Mouse (Mus musculus): ENCODE results near the gene Tfpi2. TPM values are rescaled to one million over a fixed set of nuclear protein-coding genes. Genes with fewer than 3 reads are reported as not detected.

The Tfpi2 gene
- polyA plus RNA-seq, 1 experiment from 2014 or later = 4.0 TPM

DNA sequence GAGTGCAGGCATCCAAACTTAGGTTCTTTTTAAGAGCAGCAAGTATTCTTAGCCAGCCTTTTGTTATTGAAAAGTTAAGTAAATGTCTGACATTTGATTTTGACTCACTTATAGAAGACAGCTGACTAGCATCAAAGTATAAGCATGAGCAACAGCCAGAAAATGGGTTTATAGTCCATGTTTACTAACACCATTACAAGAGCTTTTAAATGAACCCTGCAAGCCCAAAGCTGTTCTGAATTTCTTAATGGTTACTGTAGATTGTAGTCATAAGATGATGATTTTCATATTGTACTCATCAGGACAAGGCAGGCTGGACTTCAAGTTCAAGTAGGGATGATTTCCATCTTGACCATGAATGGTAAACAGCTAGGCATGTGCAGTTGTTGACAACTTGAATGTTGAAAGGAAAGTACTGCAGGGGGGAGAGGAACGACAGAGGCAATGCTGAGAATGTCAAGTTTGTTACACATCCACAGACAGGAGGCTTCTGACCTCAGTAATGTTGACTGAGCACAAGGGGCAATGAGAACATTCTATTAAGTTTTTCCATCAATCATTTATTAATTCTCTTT, 52.5 kb downstream of the Tfpi2 start:
- Histone ChIP-seq H3K4me1 (ENCODE audit: control insufficient read depth, insufficient read depth, low read length) (peaks cover 5% of the 10 kb centered on the region), H3K27ac (ENCODE audit: low read depth, low read length) (no peak overlapping the region), H3K9ac (ENCODE audit: low read depth, low read length) (no peak overlapping the region), H3K9me3 (replicated peaks; ENCODE audit: control insufficient read depth, low read length) (no peaks in the 10 kb centered on the region), H3K36me3 (ENCODE audit: control insufficient read depth, insufficient read depth, low read length) (no peaks in the 10 kb centered on the region), H3K4me2 (no peak overlapping the region), H3K4me3 (ENCODE audit: low read depth, low read length) (no peak overlapping the region), H3K27me3 (ENCODE audit: control insufficient read depth, insufficient read depth, low read length) (no peaks in the 10 kb centered on the region)
- WGBS (ENCODE audit: insufficient replicate concordance) = 27% methylated on average over 1 of the region's 1 CpGs
- no peak for ATAC-seq (replicated peaks; ENCODE audit: insufficient number of reproducible peaks, low FRiP score, low TSS enrichment)

DNA sequence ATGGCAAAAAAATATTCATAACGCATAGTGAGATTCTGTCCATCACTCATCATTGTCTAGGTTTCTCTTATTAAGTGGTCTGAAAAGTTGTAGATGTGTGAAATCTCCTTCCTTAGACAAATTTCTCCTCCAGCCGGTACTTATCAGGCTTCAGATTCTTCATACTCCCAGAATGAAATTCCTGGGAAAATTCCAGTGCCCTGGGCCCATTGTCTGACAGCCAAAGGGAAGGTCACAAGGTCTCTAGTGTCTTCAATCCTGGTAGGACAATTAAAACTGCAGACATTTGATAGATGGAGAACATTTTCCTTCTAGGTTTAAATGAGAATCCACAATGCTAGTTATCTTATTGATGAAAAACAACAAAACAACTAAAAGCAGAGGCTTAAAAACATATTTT, 53.1 kb downstream of the Tfpi2 start:
- WGBS (ENCODE audit: insufficient replicate concordance) = 41% methylated on average over 2 of the region's 2 CpGs
- Histone ChIP-seq H3K9ac (ENCODE audit: low read depth, low read length) (no peak overlapping the region), H3K4me1 (ENCODE audit: control insufficient read depth, insufficient read depth, low read length) (peaks cover 5% of the 10 kb centered on the region), H3K27me3 (ENCODE audit: control insufficient read depth, insufficient read depth, low read length) (no peaks in the 10 kb centered on the region), H3K4me3 (ENCODE audit: low read depth, low read length) (no peak overlapping the region), H3K9me3 (replicated peaks; ENCODE audit: control insufficient read depth, low read length) (no peaks in the 10 kb centered on the region), H3K4me2 (no peak overlapping the region), H3K27ac (ENCODE audit: low read depth, low read length) (no peak overlapping the region), H3K36me3 (ENCODE audit: control insufficient read depth, insufficient read depth, low read length) (no peaks in the 10 kb centered on the region)
- no peak for ATAC-seq (replicated peaks; ENCODE audit: insufficient number of reproducible peaks, low FRiP score, low TSS enrichment)

GRCm38 (mm10) chr6:3935048-3935447, 53.7 kb downstream of the Tfpi2 start:
- Histone ChIP-seq H3K36me3 (ENCODE audit: control insufficient read depth, insufficient read depth, low read length) (no peaks in the 10 kb centered on the region), H3K9ac (ENCODE audit: low read depth, low read length) (no peak overlapping the region), H3K4me2 (peak overlapping the region; percentile 17; the same call in 1 of the 2 replicates), H3K4me3 (ENCODE audit: low read depth, low read length) (no peak overlapping the region), H3K9me3 (replicated peaks; ENCODE audit: control insufficient read depth, low read length) (no peaks in the 10 kb centered on the region), H3K4me1 (ENCODE audit: control insufficient read depth, insufficient read depth, low read length) (peaks cover 5% of the 10 kb centered on the region), H3K27ac (ENCODE audit: low read depth, low read length) (no peak overlapping the region), H3K27me3 (ENCODE audit: control insufficient read depth, insufficient read depth, low read length) (no peaks in the 10 kb centered on the region)
- 8% methylated on average over 2 of the region's 2 CpGs for WGBS (ENCODE audit: insufficient replicate concordance)
- no peak for ATAC-seq (replicated peaks; ENCODE audit: insufficient number of reproducible peaks, low FRiP score, low TSS enrichment)

- H3K9ac ChIP-seq (ENCODE audit: low read depth, low read length) = no peak overlapping the region
- H3K27me3 ChIP-seq (ENCODE audit: control insufficient read depth, insufficient read depth, low read length) = no peaks in the 10 kb centered on the region
- H3K36me3 ChIP-seq (ENCODE audit: control insufficient read depth, insufficient read depth, low read length) = no peaks in the 10 kb centered on the region
- ATAC-seq (replicated peaks; ENCODE audit: insufficient number of reproducible peaks, low FRiP score, low TSS enrichment) = no peak
- H3K4me2 ChIP-seq = no peak overlapping the region
- WGBS (ENCODE audit: insufficient replicate concordance) = 68% methylated on average over 4 of the region's 4 CpGs
- no peaks in the 10 kb centered on the region for H3K9me3 ChIP-seq (replicated peaks; ENCODE audit: control insufficient read depth, low read length)
- H3K4me1 ChIP-seq (ENCODE audit: control insufficient read depth, insufficient read depth, low read length) = no peaks in the 10 kb centered on the region
- H3K27ac ChIP-seq (ENCODE audit: low read depth, low read length) = no peak overlapping the region
- no peak overlapping the region for H3K4me3 ChIP-seq (ENCODE audit: low read depth, low read length)
These were observed 62.6 kb downstream of the Tfpi2 start for GRCm38 (mm10) chr6:3926140-3926539.

- H3K9me3 ChIP-seq (replicated peaks; ENCODE audit: control insufficient read depth, low read length) = no peaks in the 10 kb centered on the region
- H3K4me1 ChIP-seq (ENCODE audit: control insufficient read depth, insufficient read depth, low read length) = no peaks in the 10 kb centered on the region
- H3K9ac ChIP-seq (ENCODE audit: low read depth, low read length) = no peak overlapping the region
- H3K36me3 ChIP-seq (ENCODE audit: control insufficient read depth, insufficient read depth, low read length) = no peaks in the 10 kb centered on the region
- no peaks in the 10 kb centered on the region for H3K27me3 ChIP-seq (ENCODE audit: control insufficient read depth, insufficient read depth, low read length)
- no peak for ATAC-seq (replicated peaks; ENCODE audit: insufficient number of reproducible peaks, low FRiP score, low TSS enrichment)
- H3K4me3 ChIP-seq (ENCODE audit: low read depth, low read length) = no peak overlapping the region
- WGBS (ENCODE audit: insufficient replicate concordance) = 74% methylated on average over 4 of the region's 4 CpGs
- no peak overlapping the region for H3K4me2 ChIP-seq
- H3K27ac ChIP-seq (ENCODE audit: low read depth, low read length) = no peak overlapping the region
These were observed 65.8 kb downstream of the Tfpi2 start for GRCm38 (mm10) chr6:3922870-3923269.

- WGBS (ENCODE audit: insufficient replicate concordance) = 55% methylated on average over 7 of the region's 7 CpGs
- Histone ChIP-seq H3K27me3 (ENCODE audit: control insufficient read depth, insufficient read depth, low read length) (no peaks in the 10 kb centered on the region), H3K4me1 (ENCODE audit: control insufficient read depth, insufficient read depth, low read length) (no peaks in the 10 kb centered on the region), H3K9me3 (replicated peaks; ENCODE audit: control insufficient read depth, low read length) (no peaks in the 10 kb centered on the region), H3K36me3 (ENCODE audit: control insufficient read depth, insufficient read depth, low read length) (no peaks in the 10 kb centered on the region), H3K4me3 (ENCODE audit: low read depth, low read length) (no peak overlapping the region), H3K9ac (ENCODE audit: low read depth, low read length) (no peak overlapping the region), H3K4me2 (no peak overlapping the region), H3K27ac (ENCODE audit: low read depth, low read length) (no peak overlapping the region)
- ATAC-seq (replicated peaks; ENCODE audit: insufficient number of reproducible peaks, low FRiP score, low TSS enrichment) = no peak
These were observed 72.7 kb downstream of the Tfpi2 start for GRCm38 (mm10) chr6:3916015-3916414.

Other genes with a start within 250 kb of the Tfpi2 start
- gene Calcr, start 224.2 kb downstream of the Tfpi2 start, polyA plus RNA-seq (2014; fragmentation: Nextera tagmentation; extraction: Ambion mirVana) = 1.4 TPM in 2 replicates
- not detected in 2 replicates for gene Gngt1, start 4.9 kb upstream of the Tfpi2 start, polyA plus RNA-seq (2014; fragmentation: Nextera tagmentation; extraction: Ambion mirVana)
- gene Gng11, start 15.0 kb upstream of the Tfpi2 start, polyA plus RNA-seq (2014; fragmentation: Nextera tagmentation; extraction: Ambion mirVana) = 69.3 and 71.5 TPM in 2 replicates
- gene Bet1, start 98.1 kb upstream of the Tfpi2 start, polyA plus RNA-seq (2014; fragmentation: Nextera tagmentation; extraction: Ambion mirVana) = 43.9 and 52.2 TPM in 2 replicates